Mouse (Mus musculus) forebrain, embryonic 15.5 days (tissue): ENCODE data around the gene Zdhhc12. TPM values are rescaled to one million over a fixed set of nuclear protein-coding genes. Genes with fewer than 3 reads are reported as not detected.
A peak's percentile ranks its signal among the peaks of the same experiment; 100 is the strongest.
"Not testable (repeated sequence)": the region's sequence is repeated elsewhere in the genome, so short reads cannot be mapped to it uniquely, and the experiment has no call there.

Experiments used
- ATAC-seq: fragments of 200-750 bp; cut with Nextera tagmentation; replicated peaks from 2 replicates; pipeline ENCODE4 v1.8.0; 2017; ENCODE audit warnings: mild to moderate bottlenecking, moderate TSS enrichment, moderate library complexity
- H3K27ac ChIP-seq: fragments of 300-500 bp; sonication (generic); replicated peaks from 2 replicates; pipeline ENCODE4 v1.5.1; 2015; ENCODE audit warnings: mild to moderate bottlenecking, inconsistent platforms
- H3K27me3 ChIP-seq: fragments of 300-500 bp; sonication (generic); 2 replicates; pipeline ENCODE4 v1.6.1; 2015; ENCODE audit warnings: inconsistent platforms
- H3K36me3 ChIP-seq: fragments of 300-500 bp; sonication (generic); 2 replicates; pipeline ENCODE4 v1.6.1; 2015; ENCODE audit warnings: mild to moderate bottlenecking, inconsistent platforms
- H3K4me1 ChIP-seq: fragments of 300-500 bp; sonication (generic); 2 replicates; pipeline ENCODE4 v1.6.1; 2015; ENCODE audit warnings: inconsistent platforms
- H3K4me2 ChIP-seq: fragments of 300-500 bp; sonication (generic); replicated peaks from 2 replicates; pipeline ENCODE4 v1.6.1; 2015; ENCODE audit warnings: mild to moderate bottlenecking, inconsistent platforms
- H3K4me3 ChIP-seq: fragments of 300-500 bp; sonication (generic); 2 replicates; pipeline ENCODE4 v1.5.1; 2015; ENCODE audit warnings: mild to moderate bottlenecking, inconsistent platforms
- H3K9ac ChIP-seq: fragments of 300-500 bp; sonication (generic); replicated peaks from 2 replicates; pipeline ENCODE4 v1.6.1; 2015; ENCODE audit warnings: mild to moderate bottlenecking, inconsistent platforms
- H3K9me3 ChIP-seq: fragments of 300-500 bp; sonication (generic); 2 replicates; pipeline ENCODE4 v1.6.1; 2016; ENCODE audit warnings: inconsistent platforms
- WGBS: fragments of 180-500 bp; shearing (Covaris S2); methylation state at CpG from one replicate; pipeline ENCODE4 v1.1.7; 2015; ENCODE audit warnings: mixed read lengths; 5-methylcytosine and 5-hydroxymethylcytosine counted together
- polyA plus RNA-seq: library from polyadenylated mRNA; unstranded; fragments of >200 nt; fragmentation: Nextera tagmentation; extraction: Ambion mirVana; gene quantifications from 2 replicates; pipeline ENCODE4 v1.2.1, GENCODE M21; 2015

The Zdhhc12 gene
- 16.7 and 18.6 TPM in 2 replicates for polyA plus RNA-seq

- peak; percentile 95 for ATAC-seq
- Histone ChIP-seq H3K9ac (peak within 1 kb of the TSS; percentile 59), H3K4me2 (peak within 1 kb of the TSS; percentile 87), H3K27me3 (no peaks in the 10 kb centered on the region), H3K9me3 (no peaks in the 10 kb centered on the region), H3K4me3 (peak within 1 kb of the TSS; percentile 66), H3K4me1 (peaks cover 22% of the 10 kb centered on the region), H3K36me3 (peaks cover 16% of the 10 kb centered on the region; the same call in 1 of the 2 replicates), H3K27ac (peak within 1 kb of the TSS; percentile 57)
- WGBS, result under 1% methylated on average over 50 of the region's 51 CpGs
Measured at GRCm38 (mm10) chr2:30093471-30094207, at the start of gene Zdhhc12. Gene Zdhhc12 (minus strand): TSS chr2:30093648.

GRCm38 (mm10) chr2:30140021-30140420, 46.6 kb upstream of the Zdhhc12 start:
- not testable (repeated sequence) for ATAC-seq, H3K27me3 ChIP-seq, H3K4me2 ChIP-seq, H3K9me3 ChIP-seq, H3K4me1 ChIP-seq, H3K9ac ChIP-seq, H3K4me3 ChIP-seq, H3K27ac ChIP-seq
- H3K36me3 ChIP-seq, result peaks cover 74% of the 10 kb centered on the region
- 88% methylated on average over 4 of the region's 4 CpGs for WGBS

- H3K27ac ChIP-seq, result no peak overlapping the region
- no peaks in the 10 kb centered on the region for H3K27me3 ChIP-seq
- no peak overlapping the region for H3K9ac ChIP-seq
- H3K4me2 ChIP-seq, result no peak overlapping the region
- H3K4me3 ChIP-seq, result no peak overlapping the region
- H3K9me3 ChIP-seq, result no peaks in the 10 kb centered on the region
- WGBS, result 95% methylated on average over 10 of the region's 10 CpGs
- peaks cover 21% of the 10 kb centered on the region for H3K4me1 ChIP-seq
- no peak for ATAC-seq
- peaks cover 38% of the 10 kb centered on the region for H3K36me3 ChIP-seq
Measured at GRCm38 (mm10) chr2:30136458-30136857, 43.0 kb upstream of the Zdhhc12 start.

GRCm38 (mm10) chr2:30134928-30135620, 41.6 kb upstream of the Zdhhc12 start:
- Histone ChIP-seq H3K4me1 (peaks cover 21% of the 10 kb centered on the region), H3K4me3 (peak overlapping the region; percentile 94), H3K27me3 (no peaks in the 10 kb centered on the region), H3K4me2 (peak overlapping the region; percentile 80), H3K9ac (peak overlapping the region; percentile 82), H3K9me3 (no peaks in the 10 kb centered on the region), H3K36me3 (peaks cover 24% of the 10 kb centered on the region), H3K27ac (no peak overlapping the region)
- 46% methylated on average over 10 of the region's 10 CpGs for WGBS
- no peak for ATAC-seq

- H3K36me3 ChIP-seq, result peaks cover 19% of the 10 kb centered on the region
- H3K27ac ChIP-seq, result no peak overlapping the region; the same call in 1 of the 2 replicates
- 26% methylated on average over 6 of the region's 6 CpGs for WGBS
- peak overlapping the region; percentile 82 for H3K9ac ChIP-seq
- H3K4me1 ChIP-seq, result peaks cover 21% of the 10 kb centered on the region
- peak overlapping the region; percentile 94 for H3K4me3 ChIP-seq
- ATAC-seq, result peak; percentile 3; the same call in 1 of the 2 replicates
- H3K4me2 ChIP-seq, result peak overlapping the region; percentile 80
- H3K27me3 ChIP-seq, result no peaks in the 10 kb centered on the region
- no peaks in the 10 kb centered on the region for H3K9me3 ChIP-seq
Measured at GRCm38 (mm10) chr2:30134378-30134711, 40.9 kb upstream of the Zdhhc12 start.

GRCm38 (mm10) chr2:30133613-30134377, 40.3 kb upstream of the Zdhhc12 start, which contains the start of gene Tbc1d13:
Gene Tbc1d13 (plus strand): TSS chr2:30133746.
- Histone ChIP-seq H3K36me3 (peaks cover 16% of the 10 kb centered on the region), H3K4me3 (peak within 1 kb of the TSS; percentile 94), H3K27me3 (no peaks in the 10 kb centered on the region), H3K27ac (peak within 1 kb of the TSS; percentile 78), H3K4me1 (peaks cover 21% of the 10 kb centered on the region), H3K9ac (peak within 1 kb of the TSS; percentile 82), H3K4me2 (peak within 1 kb of the TSS; percentile 80), H3K9me3 (no peaks in the 10 kb centered on the region)
- ATAC-seq, result peak; percentile 94
- under 1% methylated on average over 46 of the region's 46 CpGs for WGBS

GRCm38 (mm10) chr2:30132801-30133612, 39.6 kb upstream of the Zdhhc12 start:
- H3K4me3 ChIP-seq, result peak overlapping the region; percentile 94
- H3K27ac ChIP-seq, result peak overlapping the region; percentile 78
- no peaks in the 10 kb centered on the region for H3K27me3 ChIP-seq
- H3K4me1 ChIP-seq, result peaks cover 21% of the 10 kb centered on the region
- 20% methylated on average over 16 of the region's 16 CpGs for WGBS
- H3K9me3 ChIP-seq, result no peaks in the 10 kb centered on the region
- peaks cover 16% of the 10 kb centered on the region; the same call in 1 of the 2 replicates for H3K36me3 ChIP-seq
- H3K9ac ChIP-seq, result peak overlapping the region; percentile 82
- peak overlapping the region; percentile 80 for H3K4me2 ChIP-seq
- no peak for ATAC-seq

GRCm38 (mm10) chr2:30131240-30131639, 37.8 kb upstream of the Zdhhc12 start:
- 59% methylated on average over 5 of the region's 5 CpGs for WGBS
- H3K9ac ChIP-seq, H3K27ac ChIP-seq, H3K36me3 ChIP-seq, H3K4me3 ChIP-seq, ATAC-seq, H3K9me3 ChIP-seq, H3K4me2 ChIP-seq, H3K27me3 ChIP-seq: not testable (repeated sequence)
- H3K4me1 ChIP-seq, result peaks cover 21% of the 10 kb centered on the region

- no peak overlapping the region for H3K4me2 ChIP-seq
- 81% methylated on average over 4 of the region's 4 CpGs for WGBS
- peaks cover 19% of the 10 kb centered on the region for H3K4me1 ChIP-seq
- H3K36me3 ChIP-seq, result no peaks in the 10 kb centered on the region
- H3K9me3 ChIP-seq, result no peaks in the 10 kb centered on the region
- H3K9ac ChIP-seq, result no peak overlapping the region
- no peak overlapping the region for H3K4me3 ChIP-seq
- no peaks in the 10 kb centered on the region for H3K27me3 ChIP-seq
- ATAC-seq, result no peak
- no peak overlapping the region for H3K27ac ChIP-seq
Measured at GRCm38 (mm10) chr2:30130156-30130555, 36.7 kb upstream of the Zdhhc12 start.

- ATAC-seq, result no peak
- Histone ChIP-seq H3K4me3 (no peak overlapping the region), H3K4me1 (peaks cover 14% of the 10 kb centered on the region), H3K36me3 (no peaks in the 10 kb centered on the region), H3K27me3 (no peaks in the 10 kb centered on the region), H3K9me3 (no peaks in the 10 kb centered on the region), H3K4me2 (no peak overlapping the region), H3K9ac (no peak overlapping the region), H3K27ac (no peak overlapping the region)
- whole genome bisulfite sequencing, result 38% methylated on average over 2 of the region's 2 CpGs
Measured at GRCm38 (mm10) chr2:30128789-30129188, 35.3 kb upstream of the Zdhhc12 start.
